Mouse (Mus musculus): Measurements from ENCODE around the gene Gm21190.
"Not testable (repeated sequence)": the region's sequence is repeated elsewhere in the genome, so short reads cannot be mapped to it uniquely, and the experiment has no call there.

- not testable (repeated sequence) for TF ChIP-seq CTCF (IDR thresholded peaks at IDR 0.05; ENCODE audit: borderline replicate concordance, control insufficient read depth, extremely low read depth, insufficient read depth, low read length, poor library complexity); POLR2A (IDR thresholded peaks at IDR 0.05; ENCODE audit: control insufficient read depth, extremely low read depth, insufficient read depth, low read length, poor library complexity)
Observed at GRCm38 (mm10) chr5:15517150-15517549, 11.9 kb downstream of the Gm21190 start.

All from thymus, adult 2 months (tissue).